Mouse (Mus musculus): Measurements from ENCODE around the gene Guk1.
A peak's percentile ranks its signal among the peaks of the same experiment; 100 is the strongest.

Gene Guk1

DNA sequence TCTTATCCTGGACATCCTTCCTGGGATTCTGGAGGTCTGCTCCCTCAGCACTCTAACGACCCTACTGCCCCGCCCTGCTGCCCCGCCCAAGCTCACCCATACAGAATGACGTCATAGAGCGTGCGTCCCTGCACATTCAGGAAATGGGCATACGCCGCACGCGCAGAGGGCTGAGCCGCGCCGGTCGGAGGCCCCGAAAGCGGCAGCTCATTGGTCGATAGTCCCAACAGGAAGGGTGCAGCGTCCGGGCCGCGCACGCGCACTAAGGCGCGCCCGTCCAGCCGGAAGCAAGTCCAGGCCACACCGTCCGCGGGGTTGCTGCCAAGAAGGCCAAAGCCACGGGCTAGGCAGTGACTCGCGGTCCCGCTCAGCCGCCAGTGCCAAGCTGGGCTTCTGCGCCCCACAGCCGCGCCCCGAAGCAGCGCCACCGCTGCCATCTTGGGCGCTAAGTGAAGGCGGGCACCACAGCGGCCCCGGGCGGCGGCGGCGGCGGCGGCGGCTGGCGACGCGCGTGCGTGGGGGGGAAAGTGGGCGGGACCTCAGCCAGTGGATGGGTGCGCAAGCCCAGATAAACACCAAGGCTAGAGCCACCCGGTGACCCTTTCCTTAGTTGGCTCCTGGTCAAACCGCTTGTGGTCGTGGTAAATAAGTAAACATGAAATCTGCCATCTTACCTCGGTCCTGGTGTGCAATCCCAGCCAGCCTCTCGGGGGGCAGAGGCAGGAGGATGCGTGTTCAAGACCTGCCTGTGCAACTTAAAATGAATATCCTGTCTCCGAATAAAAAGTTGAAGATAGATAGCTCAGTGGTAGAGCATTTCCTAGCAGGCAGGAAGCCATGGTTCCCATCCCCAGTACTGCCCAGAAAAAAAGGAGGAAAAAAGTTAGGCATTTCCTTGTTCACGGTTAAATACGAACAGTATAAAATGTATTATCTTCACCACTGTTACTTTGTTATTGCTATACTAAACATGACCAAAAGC, 28.5 kb downstream of the Guk1 start, which contains the start of gene Iba57:
Gene Iba57 (minus strand): TSS at position 485 of the 982 bp plus-strand sequence.
- peak; percentile 99 for DNase-seq (ENCODE audit: low read depth, low spot score)

DNA sequence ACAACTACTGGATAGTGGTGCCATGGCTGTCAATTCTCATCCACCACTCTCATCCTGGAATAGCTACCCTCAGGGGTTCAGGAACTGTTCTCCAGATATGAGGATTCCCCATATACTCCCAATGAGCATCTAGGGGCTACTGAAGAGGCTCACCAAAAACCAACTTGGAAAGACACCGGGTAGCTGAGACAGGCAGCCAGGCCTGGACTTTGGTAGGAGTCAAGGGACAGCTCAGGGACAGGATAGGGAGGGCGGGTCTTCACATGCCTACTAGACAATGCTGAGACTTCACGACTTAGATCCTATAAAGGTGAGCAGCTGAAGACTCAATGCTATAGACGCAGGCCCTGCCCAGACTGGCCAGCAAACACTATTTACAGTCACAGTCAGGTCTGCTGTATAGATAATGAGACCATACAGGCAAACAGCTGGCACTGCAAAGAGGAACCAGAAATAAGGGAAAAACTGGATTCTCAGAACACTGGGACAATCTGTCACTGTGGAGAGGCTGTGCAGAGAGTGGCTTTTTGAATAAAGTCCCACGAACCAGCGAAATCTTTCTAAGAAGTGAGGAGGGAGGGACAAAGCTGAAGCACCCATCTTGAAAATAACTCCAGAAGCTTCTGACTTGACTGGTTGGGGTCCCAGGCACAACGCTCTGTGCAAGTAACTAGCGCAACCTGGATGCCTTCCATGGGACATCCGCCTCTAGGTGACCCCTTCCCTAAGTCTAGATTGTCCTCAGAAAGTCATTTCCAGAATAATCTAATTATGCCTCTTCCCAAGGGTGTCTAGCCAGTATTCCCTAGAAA, 29.4 kb downstream of the Guk1 start:
- DNase-seq (ENCODE audit: low read depth, low spot score) = no peak

DNA sequence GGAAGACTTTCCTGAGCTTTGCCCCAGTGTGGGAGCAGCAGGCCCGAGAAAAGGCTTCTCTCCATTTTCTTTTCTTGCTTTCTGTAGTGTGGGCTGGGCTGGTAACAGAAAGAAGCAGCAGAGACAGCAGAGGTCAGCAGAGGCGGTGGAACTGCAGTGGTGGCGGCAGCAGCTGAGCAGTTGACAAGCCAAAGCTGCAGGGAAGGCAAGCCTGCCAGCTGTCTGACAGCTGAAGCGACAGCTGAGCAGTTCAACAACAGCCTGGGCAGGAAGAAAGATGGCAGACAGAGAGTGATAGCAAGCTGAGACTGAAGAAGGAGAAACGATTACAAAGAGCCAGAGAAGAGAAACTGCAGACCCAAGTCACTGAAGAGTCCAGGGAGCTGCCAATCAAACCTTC, 30.6 kb downstream of the Guk1 start:
- no peak for DNase-seq (ENCODE audit: low read depth, low spot score)

DNA sequence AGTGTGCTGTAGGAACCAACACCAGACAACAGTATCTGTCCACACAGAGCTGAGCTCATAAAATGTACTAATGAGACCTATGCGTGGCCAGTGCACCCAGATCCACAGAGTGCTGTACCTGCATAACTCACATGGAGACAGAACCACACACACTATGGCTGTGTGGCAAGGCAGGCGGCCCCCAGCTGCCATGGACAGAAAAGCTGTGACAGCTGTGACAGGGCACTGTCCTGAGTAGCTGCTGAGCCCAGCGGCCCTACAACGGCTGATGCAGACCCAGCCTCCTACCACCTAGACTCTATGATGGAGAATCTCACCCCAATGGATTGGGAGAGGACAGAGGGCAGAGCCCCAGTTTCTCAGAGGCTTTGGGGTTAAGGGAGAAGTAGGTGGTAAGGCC, 32.5 kb downstream of the Guk1 start:
- DNase-seq (ENCODE audit: low read depth, low spot score) = no peak

DNA sequence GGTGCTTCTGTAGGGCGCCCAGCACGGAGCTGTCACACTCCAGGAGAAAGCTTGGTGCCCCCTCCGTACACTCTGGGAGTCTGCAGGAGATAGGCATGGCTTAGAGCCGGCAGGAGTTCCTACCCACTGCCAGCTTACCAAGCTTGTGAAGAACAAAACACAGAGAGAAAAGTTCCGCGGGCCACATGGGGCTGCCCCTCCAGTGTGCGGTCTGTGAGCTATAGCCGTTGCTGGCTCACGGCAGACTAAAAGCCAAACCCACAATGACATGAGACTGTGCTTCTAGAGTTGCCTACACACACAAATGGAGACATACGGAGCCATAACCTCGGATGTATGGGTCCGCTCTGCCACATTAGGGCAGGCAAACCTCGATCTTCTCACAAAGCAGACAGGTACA, 32.9 kb downstream of the Guk1 start:
- DNase-seq (ENCODE audit: low read depth, low spot score) = no peak

DNA sequence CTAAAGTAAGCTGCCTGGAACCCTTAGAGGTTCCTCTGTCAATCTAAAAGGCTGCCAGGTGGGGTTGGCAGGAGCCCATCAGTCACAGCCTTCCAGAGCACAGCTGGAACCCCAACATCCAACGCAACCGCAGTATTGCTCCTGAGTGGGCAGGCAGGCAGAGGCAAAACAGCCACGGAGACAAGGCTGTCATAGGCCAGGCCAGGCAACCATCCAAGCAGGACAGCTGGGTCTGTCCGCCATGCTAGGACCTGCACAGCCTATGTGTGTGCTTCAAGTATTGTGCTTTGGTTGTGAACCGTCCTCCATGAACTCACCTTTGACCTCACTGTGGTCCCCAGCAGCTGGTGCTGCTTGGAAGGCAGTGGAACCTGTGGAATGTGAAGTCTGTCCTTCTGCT, 36.1 kb downstream of the Guk1 start:
- DNase-seq (ENCODE audit: low read depth, low spot score) = no peak

DNA sequence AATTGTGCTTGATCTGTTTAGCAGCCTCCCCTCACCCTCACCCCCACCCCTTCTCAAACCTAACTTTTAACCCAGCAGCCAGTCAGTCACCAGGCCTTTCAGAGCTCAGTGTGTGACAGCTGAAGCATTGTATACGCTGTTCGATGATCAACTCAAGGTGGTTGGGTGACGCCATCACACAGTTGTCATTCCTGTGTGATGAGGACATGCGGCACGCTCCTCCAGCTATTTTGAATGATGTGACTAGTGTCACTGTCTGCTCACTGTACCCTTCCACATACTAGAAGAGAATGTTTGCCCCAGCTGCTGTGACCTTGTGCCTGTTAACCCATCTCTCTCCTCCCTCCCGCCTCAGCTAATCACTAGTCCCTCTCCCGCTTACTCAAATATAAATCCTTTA, 37.8 kb downstream of the Guk1 start:
- DNase-seq (ENCODE audit: low read depth, low spot score) = no peak

DNA sequence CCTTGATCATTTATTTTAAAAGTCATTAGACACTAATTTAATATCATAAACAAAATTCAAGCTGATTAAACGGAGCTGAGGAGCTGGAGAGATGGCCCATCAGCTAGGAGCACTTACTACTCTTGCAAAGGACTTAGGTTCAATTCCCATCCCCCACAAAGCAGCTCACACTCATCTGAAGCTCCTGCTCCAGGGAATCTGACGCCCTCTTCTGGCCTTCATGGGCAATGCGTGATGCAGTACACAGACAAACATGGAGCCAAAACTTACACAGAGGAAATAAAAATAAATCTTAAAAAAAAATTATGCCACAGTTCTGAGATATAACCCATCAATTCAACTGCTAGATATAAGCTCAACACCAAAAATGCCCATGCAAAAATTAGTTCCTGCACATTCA, 40.3 kb downstream of the Guk1 start:
- no peak for DNase-seq (ENCODE audit: low read depth, low spot score)

DNA sequence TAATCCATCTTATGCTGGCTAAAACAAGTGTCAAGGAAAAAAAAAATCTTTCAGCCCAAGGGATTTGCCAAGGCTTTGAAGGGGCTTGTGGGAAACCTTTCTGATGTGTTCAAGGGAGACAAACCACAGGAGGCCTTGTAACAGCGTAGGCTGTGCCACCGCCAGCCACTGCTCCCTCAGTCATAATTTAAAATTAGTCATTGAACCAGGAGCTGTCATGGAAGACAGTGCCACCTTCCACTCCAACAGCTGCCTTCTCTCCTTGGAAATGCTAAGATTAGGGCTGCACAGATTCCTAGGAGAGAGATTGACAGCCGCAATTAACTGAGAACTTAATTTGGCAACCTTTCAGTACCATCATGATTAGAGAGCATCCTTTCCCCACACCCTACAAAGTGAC, 42.7 kb downstream of the Guk1 start:
- DNase-seq (ENCODE audit: low read depth, low spot score) = no peak

DNA sequence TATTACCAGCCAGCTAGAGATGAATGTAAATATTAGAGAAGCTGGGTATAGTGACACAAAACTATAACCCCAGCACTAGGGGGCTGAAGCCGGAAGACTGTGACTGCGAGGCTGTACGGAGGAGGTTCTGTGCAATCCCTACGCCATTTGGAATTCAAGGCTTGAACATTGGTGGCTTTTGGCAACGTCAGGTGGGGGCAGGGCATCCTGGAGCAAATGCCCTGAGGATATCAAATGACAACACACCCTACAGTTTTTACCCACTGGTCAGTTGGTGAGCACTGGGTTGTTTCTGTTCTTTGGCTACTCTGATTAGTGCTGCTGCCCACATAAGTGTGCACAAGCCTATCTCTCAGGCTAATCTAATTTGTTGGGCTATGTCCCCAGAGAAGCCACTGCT, 49.0 kb downstream of the Guk1 start:
- no peak for DNase-seq (ENCODE audit: low read depth, low spot score)

DNA sequence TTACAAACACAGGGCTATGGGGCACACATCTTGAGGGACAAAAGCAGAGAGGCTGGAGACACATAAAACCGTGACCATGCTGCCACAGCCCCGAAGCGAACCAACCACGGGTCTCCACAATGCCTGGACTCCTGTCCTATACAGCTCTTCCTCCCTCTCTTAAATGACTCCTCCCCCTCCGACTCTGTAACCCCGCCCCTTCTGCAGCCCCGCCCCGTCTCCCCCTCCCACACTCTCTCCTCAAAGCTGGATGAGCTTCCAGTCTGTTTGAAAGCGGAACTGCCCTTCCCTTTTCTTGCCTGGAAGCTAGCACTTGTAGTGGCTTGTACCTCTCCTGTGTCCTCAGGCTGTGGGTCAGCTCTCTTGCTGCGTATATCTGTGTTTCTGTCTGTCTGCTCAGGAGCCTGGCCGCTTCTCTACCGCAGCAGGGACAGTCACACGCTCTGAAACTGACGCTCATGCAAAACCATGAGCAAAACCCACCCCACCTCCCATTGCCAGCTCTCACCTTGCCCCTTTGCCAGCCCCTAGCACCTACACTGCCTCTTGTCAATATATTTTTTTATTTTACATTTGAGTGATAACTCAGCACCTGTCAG, 50.1 kb downstream of the Guk1 start:
- DNase-seq (ENCODE audit: low read depth, low spot score) = no peak

DNA sequence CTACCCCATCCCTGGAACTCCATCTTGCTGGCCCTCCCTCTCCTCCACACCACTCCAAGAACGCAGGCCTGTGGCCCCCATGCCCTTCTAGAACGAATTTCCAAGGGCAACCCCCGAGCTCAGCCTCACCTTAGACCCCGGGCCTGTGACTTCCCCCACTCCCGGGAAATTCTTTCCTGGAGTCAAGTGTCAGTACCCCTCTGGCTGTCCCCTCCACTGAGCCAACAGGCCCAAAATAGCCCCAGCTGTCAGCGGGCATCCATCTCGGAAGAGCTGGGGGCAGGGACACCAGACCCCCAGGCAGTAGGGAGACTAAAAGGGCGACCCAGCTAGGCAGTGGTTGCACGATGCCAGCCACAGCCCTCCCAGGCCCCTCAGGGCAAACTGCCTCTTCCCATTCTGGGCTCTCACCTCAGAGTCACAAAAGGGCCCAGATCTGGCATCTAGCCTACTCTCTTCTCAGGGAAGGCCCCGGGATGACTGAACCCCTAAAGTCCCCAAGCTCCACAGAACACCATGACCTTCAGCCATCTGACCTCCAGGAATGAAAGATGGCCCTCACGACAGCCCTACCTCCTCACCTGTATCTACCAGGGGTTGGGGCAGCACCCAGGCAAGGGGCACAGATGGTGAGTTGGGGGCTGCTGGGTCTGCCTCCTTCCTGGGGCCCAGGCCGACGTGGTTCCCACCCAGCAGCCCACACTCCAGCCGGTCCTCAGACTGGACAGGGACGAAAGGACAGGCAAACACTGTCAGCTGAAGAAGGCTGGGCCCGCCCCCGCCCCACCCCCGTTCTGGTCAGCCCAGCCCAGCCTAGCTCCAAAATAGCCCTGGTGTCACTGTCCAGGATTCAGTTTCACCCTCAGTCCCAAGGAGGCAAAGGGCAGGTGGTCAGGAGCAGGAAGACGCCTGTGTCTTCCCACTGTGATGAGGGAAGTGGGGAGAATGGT, 53.2 kb downstream of the Guk1 start:
- no peak for DNase-seq (ENCODE audit: low read depth, low spot score)

DNA sequence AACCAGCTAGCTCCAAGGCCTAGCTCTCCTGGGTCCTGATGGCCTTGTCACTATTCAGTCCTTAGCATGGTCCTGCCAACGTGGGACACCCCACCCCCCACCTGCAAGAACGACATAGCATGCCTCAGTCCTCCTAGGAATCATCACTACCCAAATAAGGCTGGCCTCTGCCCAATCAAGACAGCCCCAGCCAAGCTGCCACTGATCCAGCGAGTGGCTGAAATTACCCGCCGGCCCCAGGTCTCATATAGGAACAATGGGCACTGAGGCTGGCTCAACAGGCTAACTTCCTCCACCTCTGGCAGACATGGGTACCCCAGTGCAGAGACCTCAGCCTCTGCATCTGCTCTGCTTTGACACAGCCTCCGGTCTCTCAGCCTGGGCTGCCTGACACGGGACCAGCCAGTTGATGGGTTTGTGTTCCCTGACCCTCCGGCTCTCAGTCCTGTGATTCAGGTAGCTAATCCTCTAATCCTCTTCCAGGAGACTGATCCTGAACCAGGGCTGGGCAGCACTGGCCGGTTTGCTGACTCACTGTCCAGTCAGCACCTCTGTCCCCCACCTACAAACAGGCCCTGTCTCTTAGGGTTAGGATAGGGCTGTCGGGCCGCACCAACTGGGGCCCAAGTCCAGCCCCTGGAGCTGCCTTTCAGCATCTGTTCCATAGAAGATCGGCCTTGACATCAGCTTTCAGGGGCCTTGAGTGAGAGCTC, 54.9 kb downstream of the Guk1 start:
- DNase-seq (ENCODE audit: low read depth, low spot score) = no peak

DNA sequence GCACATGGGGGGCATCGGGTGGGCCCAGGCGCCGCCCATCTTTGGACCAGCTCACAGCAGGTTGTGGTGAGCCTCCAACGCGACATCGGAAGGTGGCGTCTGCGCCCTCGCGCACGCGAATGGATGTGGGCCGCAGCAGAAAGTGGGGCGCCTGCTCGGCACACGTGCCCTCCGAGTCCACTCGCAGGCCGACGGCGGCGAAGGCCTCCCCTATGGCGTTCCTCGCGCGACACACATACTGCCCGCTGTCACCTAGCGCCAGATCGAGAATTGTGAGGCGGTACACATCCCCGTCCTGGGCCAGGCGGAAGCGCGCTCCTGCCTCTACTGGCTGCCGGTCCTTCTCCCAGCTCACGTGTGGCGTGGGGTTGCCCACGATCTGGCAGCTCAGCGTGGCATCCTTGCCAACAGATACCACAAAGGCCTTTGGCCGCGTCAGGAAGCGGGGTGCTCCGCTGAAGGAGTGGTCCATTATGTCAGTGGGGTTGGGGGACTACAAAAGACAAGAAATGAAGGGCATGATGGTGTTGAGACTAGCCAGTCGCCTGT, 56.0 kb downstream of the Guk1 start, which contains the start of gene Obscn:
Gene Obscn (minus strand): TSS at position 499 of the 549 bp plus-strand sequence.
- no peak for DNase-seq (ENCODE audit: low read depth, low spot score)

DNA sequence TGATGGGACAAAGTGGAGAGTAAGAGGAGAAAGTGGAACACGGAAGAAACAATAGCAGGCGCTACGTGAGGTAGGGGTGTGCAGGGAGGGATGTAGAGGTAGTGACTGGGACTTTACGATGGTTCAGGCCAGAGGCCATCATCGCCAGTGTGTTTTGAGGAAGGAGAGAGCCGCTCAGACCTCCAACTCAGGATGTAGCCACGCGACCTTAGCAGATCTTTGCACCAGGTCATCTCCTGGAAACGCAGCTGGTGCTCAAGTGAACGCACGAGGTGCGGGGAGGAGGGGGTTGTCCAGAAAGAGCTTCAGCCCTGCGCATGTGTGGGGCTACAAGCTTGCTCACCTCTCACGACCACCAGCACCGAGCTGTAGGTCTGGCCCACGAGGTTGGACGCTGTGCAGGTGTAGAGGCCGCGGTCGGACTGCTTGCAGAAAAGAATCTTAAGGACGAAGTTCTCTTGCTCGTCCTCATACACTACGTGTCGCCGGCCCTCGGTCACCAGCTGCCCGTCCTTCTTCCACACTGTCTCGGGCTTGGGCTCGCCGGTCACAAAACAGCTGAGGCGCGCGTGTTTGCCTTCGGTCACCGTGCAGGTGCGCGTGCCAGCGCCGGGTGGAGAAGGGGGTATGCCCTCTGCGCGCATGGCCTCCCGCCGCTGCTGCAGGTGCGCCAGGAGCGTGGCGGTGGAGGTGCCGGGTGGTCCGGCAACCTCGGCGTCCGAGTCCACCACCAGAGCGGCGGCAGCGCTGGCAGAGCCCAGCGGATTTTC, 56.8 kb downstream of the Guk1 start:
- DNase-seq (ENCODE audit: low read depth, low spot score) = no peak

DNA sequence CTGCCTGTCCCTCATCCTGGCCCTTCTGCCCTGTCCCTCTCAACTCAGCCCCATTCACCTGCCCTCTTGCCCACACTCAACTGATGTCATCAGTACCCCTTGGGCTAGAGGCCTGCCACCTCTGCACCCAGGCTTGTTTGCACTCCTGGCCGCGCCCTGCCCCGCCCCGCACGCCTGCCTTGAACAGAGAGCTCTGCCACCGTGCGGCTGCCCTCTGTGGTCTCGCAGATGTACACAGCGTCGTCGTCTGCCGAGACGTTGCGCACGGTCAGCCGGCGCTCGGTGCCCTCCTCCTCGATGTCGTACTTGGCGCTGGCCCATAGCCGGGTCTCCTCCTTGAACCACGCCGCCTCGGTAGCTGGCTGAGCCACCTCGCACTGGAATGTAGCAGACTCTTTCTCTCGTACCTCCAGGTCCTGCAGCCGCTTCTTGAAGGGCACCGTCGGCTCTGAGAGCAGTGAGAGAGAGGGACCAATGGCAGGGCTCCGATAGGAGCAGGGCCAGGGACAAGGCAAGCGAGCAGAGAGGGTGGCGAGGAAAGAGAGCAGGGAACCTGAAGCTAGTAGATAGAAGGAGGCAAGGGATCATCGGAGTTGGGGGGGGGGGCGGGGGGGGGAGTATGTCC, 57.5 kb downstream of the Guk1 start:
- no peak for DNase-seq (ENCODE audit: low read depth, low spot score)
